Mouse (Mus musculus) left cerebral cortex, adult 18-20 months (tissue): ENCODE data around the gene Dnajc28. TPM values are rescaled to one million over a fixed set of nuclear protein-coding genes. Genes with fewer than 3 reads are reported as not detected.
A peak's percentile ranks its signal among the peaks of the same experiment; 100 is the strongest.

Source experiments
- DNase-seq, 2 experiments: peaks; one replicate each; pipeline ENCODE4 v3.0.0; 2021 to 2022; ENCODE audit warnings: low spot score in 2 of 2, mixed read lengths in 1 of 2
- total RNA-seq, 2 experiments: library from RNA; stranded (reverse); gene quantifications; 2 replicates each; pipeline ENCODE4 v1.2.3; 2021

Dnajc28 gene
- total RNA-seq, 2 experiments from 2014 or later = 8.3 to 8.6 TPM

DNA sequence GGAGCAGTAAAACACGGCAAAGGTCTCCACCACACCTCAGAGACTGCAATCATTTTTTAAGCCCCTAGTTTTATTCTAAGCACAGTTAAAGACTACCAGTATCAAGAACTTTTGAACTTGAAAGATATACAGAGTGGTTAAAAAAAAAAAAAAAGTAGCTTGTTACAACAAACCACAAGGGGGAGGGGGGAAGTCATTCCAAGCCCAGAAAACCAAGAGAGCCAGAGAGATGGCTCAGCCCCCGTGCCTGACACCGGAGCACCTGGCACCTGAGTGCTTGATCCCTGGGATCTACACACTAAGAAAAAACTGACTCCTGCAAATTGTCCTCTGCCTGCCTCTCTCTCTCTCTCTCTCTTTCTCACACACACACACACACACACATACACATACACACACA is 25.6 kb downstream of the Dnajc28 start:
- DNase-seq = no peak

DNA sequence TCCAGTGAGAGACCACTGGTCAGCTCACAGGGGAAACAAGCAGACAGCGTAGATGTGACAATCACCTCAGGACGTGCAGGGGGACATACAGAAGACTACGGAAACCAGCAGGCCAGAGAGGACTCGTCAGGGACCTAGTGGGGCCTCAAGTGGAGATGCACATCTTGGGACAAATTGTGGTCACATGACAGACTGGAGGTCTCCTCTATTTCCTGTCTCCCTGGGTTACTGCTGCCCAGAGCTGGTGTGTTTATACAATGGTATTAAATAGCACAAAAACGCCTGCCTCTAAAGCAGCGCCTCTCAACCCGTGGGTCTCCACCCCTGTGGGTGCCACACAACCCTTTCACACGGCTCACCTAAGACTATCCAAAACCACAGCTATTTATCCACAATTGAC is 26.7 kb downstream of the Dnajc28 start:
- no peak for DNase-seq

DNA sequence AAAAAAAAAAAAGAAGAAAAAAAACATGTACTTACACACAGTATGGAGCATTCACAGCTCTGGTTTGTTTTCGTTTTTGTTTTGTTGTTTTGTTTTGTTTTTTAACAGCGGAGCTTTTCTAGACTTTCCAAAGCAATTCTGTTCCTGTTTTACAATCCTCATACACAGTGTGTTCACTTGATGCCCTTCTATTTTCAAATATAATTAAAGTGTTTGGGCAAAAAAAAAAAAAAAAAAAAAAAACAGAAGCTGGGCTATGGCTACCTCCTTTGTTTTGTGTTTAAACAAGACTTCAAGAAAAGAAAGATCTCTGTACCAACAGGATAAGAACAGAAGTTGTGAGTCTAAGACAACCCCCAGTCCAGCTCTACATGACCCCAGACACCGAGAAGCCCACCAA is 30.1 kb downstream of the Dnajc28 start:
- no peak for DNase-seq

DNA sequence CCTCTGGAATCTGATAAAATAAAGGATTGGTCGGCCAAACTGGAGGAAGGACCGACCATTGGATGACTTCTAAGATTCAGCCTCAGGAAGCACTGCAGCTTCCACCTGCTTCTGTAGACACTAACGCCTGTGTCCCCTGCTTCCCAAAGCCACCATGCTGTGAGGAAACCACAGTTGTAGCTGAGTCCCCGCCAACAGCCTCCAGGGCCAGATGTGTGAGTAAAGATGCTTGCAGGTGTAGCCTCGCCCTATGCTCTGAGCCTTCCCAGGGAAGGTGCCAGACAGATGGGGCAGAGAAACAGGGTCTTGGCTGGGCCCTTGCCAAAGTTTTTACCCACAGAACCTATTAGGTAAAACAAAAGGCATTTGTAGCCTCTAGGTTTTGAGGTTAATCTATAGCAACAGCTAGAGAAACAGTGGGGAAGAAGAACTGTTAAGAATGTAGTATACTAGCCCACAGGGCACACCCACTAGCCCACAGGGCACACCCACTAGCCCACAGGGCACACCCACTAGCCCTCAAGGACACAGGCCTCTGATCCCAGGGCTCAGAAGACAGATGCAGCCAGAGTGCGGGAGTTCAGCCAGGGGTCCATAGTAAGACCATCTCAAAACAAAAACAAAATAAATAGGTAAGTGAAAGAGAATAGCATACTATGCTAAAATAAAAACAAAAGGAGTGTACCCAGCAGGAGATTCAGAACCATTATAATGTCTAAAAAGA is 30.9 kb downstream of the Dnajc28 start:
- no peak for DNase-seq

DNA sequence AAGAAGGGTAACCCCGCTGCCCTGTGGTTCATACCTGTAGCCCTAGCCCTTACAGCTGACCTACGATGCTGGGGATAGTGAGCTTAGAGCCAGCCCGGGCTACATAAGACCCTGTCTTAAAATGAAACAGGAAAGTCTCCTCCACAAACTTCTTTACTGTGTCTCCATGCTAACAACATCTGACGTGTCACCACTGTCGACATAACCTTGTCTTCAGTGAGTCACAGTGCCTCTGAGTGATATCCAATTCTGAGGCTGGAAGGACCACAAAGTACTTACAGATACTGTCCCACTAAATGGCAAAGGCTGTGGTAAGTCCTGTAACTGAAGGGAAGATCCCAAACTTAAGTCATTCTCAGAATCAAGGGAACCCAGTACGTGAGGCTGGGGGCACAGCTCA is 32.6 kb downstream of the Dnajc28 start:
- no peak for DNase-seq

DNA sequence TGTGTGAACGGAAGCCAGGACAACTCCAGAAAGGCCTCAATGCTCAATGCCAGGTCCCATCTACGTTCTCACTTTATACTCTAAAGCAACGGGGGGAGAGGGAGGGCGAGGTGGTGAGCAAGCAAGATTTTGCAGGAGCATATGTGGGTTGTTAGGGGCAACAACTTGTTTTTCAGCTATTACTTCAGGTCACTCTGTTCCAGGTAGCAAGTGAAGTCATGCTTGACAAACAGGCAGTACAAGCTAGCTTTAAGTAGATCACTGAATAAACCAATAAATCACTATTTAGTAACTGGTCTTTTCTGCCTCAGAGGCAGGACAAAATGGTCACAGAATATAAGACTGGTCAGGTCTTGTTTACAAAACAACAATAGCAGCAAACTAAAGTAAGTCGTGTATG is 33.2 kb downstream of the Dnajc28 start:
- DNase-seq = no peak

DNA sequence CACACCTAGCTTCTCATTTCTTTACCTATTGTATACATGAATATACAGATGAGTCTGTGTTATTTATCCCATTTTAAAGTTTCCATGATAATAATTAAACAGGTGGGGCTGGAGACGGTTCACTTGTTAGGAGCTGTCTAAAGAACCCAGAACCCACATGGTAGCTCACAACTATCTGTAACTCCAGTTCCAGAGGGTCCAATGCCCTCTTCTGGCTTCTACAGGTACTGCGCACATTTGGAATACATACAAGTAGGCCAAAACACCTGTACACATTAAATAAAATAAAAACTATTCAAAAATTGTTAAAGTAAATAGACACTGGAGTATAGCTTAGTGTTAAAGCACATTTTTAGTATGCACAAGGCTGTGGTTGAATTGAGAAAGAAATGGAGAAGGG is 36.5 kb downstream of the Dnajc28 start:
- peak in 1 of 2 experiments; percentile 30 for DNase-seq

DNA sequence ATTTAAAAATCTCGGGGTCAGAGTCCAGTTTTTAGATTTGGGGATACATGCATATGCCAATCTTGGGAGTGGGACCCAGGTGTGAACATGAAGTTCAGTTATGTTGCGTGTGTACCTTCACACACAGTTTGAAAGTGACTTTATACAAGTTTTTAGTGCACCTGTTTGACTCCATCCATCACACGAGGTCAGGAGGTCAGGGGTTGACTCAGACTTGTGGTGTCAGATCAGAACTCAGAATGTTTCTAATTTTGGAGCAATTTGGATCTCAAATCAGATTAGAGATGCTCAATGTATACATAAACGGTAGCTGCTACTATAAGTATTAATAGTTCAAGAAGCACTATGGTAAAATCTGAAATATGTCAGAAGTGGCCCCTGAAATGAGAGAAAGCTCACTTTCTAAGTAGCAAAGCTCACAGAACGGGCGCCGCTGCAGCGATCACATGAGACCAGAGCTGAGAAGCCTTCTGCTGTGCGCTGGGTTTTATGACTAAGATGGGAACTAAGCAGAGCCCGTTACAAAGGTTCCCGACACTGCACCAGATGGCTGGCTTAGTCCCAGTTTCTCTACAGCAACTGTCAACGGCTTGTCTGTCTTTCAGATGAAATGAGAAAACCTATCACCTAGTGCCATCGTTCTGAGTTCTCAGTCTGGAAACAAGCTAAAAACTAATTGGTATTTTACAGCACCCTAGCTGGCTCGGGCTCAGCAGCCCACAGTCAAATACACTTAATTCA is 39.7 kb downstream of the Dnajc28 start:
- peak in 1 of 2 experiments; percentile 17 for DNase-seq

DNA sequence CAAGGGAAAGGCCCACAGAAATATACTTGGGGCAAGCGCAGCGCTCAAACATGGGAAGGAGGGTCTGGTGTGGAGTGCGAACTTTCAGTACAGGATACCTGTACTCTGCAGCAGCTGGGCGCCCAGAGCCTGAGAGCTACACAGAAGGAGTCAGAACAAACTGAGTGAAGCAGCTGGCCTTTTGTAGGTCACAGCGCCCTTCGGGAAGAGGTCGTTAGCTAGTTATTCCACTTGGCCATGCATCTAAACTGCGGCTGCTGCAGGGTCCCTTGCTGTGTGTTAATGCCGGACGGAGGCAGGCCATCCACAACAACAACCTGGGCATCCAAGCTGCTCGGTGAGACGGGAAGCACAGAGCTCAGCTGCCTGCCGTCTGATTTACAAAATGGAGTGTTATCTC is 43.7 kb downstream of the Dnajc28 start:
- DNase-seq = no peak

DNA sequence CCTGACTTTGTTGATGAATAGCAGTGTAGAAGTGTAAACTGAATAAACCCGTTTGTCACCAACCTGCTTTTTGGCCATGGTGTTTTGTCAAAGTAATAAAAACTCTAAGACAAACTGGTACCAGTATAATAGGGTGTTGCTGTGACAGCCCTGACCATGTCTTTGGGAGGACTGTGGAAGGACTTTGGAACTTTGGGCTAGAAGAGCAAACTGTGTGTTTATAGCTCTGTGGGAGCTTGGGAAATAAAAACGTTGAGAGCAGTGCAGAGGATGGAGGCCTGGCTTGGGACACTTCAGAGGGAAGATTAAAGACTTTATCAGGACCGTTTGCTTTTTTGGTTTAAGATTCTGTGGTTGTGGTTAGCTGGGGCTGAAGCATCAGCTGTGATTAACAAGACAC is 47.7 kb downstream of the Dnajc28 start:
- no peak for DNase-seq

DNA sequence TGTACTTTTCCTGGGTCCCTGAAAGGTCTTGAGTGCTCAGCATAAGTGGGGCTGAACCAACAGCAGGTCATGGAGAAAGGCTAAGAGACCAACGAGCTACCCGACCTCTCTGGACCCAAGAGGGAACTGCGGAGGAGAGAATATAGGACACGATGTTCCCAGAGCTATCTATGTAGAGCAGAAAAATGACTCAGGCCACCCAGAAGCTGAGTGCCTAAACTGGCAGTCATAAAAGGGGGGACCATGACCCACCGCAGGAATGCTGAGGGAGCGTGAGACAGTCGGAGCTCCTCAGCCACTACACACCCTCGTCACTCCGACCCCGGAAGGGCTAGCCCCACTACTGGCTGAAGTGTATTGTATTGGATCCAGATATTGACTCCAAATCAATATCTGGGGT is 49.9 kb downstream of the Dnajc28 start:
- DNase-seq = no peak

DNA sequence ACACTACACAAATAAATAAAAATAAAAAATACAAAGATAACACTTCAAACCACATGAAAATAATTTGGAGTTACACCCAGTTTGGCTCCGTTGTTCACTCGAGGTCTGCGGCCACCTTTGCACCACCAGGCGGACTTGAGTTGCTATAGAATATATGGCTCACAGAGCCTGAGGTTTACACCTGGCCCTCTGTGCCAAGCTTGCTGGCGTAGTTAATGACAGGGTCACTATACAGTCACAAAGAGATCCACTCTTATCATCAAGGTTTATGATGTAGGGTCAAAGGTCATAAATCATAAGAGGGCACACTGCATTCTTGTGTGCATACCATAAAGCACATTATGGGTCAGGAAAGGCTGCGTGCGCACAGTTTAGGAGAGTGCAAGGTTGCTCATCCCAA is 52.8 kb downstream of the Dnajc28 start:
- no peak for DNase-seq

DNA sequence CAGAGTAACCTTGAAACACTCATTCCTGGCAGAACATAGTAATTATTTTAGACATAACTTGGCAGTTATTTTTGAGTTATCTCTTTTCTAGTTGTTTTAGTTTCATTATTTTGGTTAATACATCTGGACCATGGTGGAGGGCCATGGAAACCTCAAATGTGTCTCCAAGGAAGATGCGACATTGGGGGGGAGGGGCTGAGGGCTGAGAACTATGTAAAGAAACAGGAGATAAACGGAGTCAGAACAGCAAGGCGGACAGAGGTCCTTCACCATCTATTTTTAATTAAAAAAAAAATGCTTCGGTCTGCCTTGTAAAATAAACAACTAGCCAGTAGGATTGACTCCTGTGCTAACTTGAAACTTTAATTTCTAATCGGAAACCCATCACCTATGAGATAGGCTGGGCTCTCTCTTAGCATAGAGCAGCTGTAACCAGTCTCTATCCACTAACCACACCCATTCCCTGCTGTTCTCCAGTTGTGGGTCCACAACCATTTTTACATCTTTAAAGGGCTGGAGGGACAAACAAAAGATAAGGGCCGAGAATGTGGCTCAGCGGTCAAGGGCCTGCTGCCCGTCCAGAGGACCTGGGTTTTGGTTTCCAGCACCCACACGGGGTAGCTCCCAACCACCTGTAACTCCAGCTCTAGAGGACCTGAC is 53.4 kb downstream of the Dnajc28 start:
- DNase-seq = no peak

DNA sequence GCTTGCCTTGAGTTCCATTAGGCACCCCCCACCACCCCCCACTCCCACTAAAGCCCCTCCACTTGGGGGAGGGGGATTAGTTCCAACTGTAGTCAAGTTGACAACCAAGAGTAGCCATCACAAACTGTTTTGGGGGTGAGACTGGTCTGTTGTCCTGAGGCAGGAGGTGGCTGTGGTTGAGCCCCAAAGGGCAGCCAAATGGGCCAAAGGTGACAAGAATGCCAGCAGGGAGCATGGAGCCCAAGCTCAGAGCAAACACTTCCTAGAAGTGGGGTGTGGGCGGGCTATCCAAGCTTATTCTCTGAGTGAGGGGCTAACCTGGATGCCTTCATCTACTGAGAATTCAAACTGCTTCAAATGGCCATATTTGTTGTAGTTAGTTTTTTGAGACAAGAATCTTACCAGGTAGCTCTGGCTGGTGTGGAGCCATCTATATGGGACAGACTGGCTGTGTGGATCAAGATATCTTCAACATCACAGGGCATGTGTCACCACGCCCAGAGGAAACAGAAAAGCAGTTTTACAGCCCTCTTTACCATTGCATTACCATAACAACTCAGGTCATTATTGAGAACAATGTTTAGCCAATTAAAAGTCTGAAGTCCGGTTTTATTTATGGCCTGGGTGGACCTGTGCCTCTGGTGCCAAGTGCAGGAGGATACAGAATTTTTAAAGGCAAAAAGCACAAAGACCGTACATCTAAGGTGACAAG is 54.1 kb downstream of the Dnajc28 start:
- DNase-seq = no peak

Other genes starting within 250 kb of the Dnajc28 start
- gene Ifnar2, start 246.2 kb downstream of the Dnajc28 start, total RNA-seq = 10 to 100 TPM; 21.0 to 23.7 TPM
- not detected for gene Gm21970, start 227.3 kb downstream of the Dnajc28 start, total RNA-seq
- gene Il10rb, start 212.9 kb downstream of the Dnajc28 start, total RNA-seq = 1 to 10 TPM; 9.8 to 9.9 TPM
- 10 to 100 TPM; 41.7 to 53.2 TPM for gene Ifnar1, start 133.8 kb downstream of the Dnajc28 start, total RNA-seq
- 10 to 100 TPM; 31.3 to 41.2 TPM for gene Ifngr2, start 72.0 kb downstream of the Dnajc28 start, total RNA-seq
- 10 to 100 TPM; 87.7 to 92.8 TPM for gene Tmem50b, start 21.2 kb downstream of the Dnajc28 start, total RNA-seq
- gene Gart, start 27.9 kb upstream of the Dnajc28 start, total RNA-seq = 10 to 100 TPM; 53.0 TPM
- 100 to 1,000 TPM; 202 to 210 TPM for gene Son, start 28.5 kb upstream of the Dnajc28 start, total RNA-seq
- gene Donson, start 69.7 kb upstream of the Dnajc28 start, total RNA-seq = 10 to 100 TPM; 20.1 to 20.5 TPM
- gene Cryzl1, start 109.9 kb upstream of the Dnajc28 start, total RNA-seq = 100 to 1,000 TPM; 106 to 110 TPM
- gene Itsn1, start 110.3 kb upstream of the Dnajc28 start, total RNA-seq = 100 to 1,000 TPM; 127 to 135 TPM